10 mouse cellular contexts compared by ENCODE assay signal in the genomic region with DNA sequence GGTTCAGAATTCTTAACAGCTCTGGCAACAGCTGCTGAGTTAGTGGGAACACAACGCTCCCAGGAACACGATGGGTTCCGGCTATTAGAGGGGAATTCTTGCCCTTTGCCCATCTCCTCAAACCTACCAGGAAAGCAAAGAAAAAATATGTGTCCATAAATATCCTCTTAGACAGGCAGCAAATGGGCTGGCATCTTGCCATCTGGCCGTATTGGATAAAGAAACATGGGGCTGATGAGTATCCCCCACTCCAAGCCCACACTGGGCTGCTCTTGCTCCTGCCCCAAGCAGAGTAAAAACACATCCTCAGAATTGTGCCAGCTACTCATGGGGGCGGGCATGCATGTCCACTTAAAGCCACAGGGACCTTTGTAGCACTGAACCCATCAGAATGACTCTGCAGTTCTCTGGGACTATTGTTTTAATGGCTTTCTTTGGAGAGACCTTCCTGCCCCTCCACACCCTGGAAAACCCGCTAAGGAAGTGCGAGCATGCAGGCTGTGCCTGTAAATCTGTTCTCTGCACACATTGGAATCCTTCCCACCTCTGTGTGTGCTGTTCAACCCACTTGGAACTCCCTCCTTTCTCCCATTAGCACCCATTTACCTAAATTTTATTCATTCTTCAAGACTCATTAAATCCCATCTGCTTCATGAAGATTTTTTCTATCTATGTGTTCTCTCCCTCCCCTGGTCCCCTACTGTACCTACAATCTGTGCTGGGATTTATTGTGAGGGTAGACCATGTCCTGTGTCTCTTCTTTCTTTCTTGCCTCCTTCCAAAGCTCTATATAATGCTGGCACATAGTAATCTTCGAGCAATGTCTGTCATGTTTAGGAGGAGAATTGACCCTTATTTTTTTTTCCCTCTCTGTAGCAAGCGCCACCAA.
A peak's percentile ranks its signal among the peaks of the same experiment; 100 is the strongest.
DNase-seq lines count a peak whose midpoint lies in the region; ATAC-seq and TF ChIP-seq lines count a peak whose summit lies in the region.
"Had no signal": no experiment of that assay in that cellular context is flagged by ENCODE, and none has a peak within 500 bp of the region (broad histone marks: within the 10 kb centered on the region; RNA-seq: fewer than 3 reads in every experiment).

No protein-coding gene starts in this region.

- WGBS in forebrain, postnatal 0 days = 46% methylated on average over 9 of the region's 9 CpGs

- H3K36me3 ChIP-seq in forebrain, postnatal 0 days (ENCODE audit: insufficient read depth) = no peaks in the 10 kb centered on the region
- H3K36me3 ChIP-seq: stomach, embryonic 15.5 days had no signal

- H3K9me3 ChIP-seq in forebrain, postnatal 0 days (ENCODE audit: low read length) = no peaks in the 10 kb centered on the region
- H3K9me3 ChIP-seq: stomach, embryonic 15.5 days had no signal

- no peak overlapping the region for H3K9ac ChIP-seq in forebrain, postnatal 0 days
- H3K9ac ChIP-seq: stomach, embryonic 15.5 days had no signal

- H3K27ac ChIP-seq in forebrain, postnatal 0 days (ENCODE audit: low read depth, low read length) = peak overlapping the region; percentile 69
- H3K27ac ChIP-seq: stomach, embryonic 15.5 days had no signal

- no peak overlapping the region for H3K4me3 ChIP-seq in forebrain, postnatal 0 days (ENCODE audit: low read depth, low read length)
- H3K4me3 ChIP-seq: myocyte; stomach, embryonic 15.5 days had no signal

- no peak for TF ChIP-seq CTCF in forebrain, postnatal 0 days (IDR thresholded peaks at IDR 0.05; ENCODE audit: low read depth)

- no peak overlapping the region for H3K4me2 ChIP-seq in forebrain, postnatal 0 days (ENCODE audit: low read depth)
- H3K4me2 ChIP-seq: stomach, embryonic 15.5 days had no signal

- peak; percentile 23 for DNase-seq in layer of hippocampus, adult 11-12 months (ENCODE audit: low spot score)
- no peak for DNase-seq in layer of hippocampus, adult 9-11 months
- peak; percentile 78 for DNase-seq in forebrain, postnatal 0 days
- DNase-seq in kidney, adult 9 months = peak; percentile 92
- peak; percentile 54 to 56 for DNase-seq in right cerebral cortex, postnatal 10 days (ENCODE audit: low spot score in 2 of 2)
- DNase-seq in thymus, postnatal 10 days (ENCODE audit: low spot score in 2 of 2) = no peak
- no peak for DNase-seq in adrenal gland, adult 18-20 months (ENCODE audit: low spot score in 2 of 2)

- peaks cover 7% of the 10 kb centered on the region; the same call in 1 of the 2 replicates for H3K4me1 ChIP-seq in forebrain, postnatal 0 days (ENCODE audit: insufficient read depth)
- H3K4me1 ChIP-seq: stomach, embryonic 15.5 days had no signal

- peak; percentile 89 for ATAC-seq in forebrain, postnatal 0 days
- ATAC-seq: inflammation-experienced regulatory T-cells, adult 6 months had no signal

- H3K27me3 ChIP-seq in forebrain, postnatal 0 days (ENCODE audit: insufficient read depth, low read length) = no peaks in the 10 kb centered on the region
- H3K27me3 ChIP-seq: stomach, embryonic 15.5 days had no signal

Comparison
In these comparisons a context has a peak if more than half of its experiments do, and no peak if none do; other contexts are left out.
1. DNase-seq: peak in layer of hippocampus, adult 11-12 months (single experiment), forebrain, postnatal 0 days (single experiment), kidney, adult 9 months (single experiment) and right cerebral cortex, postnatal 10 days (2 of 2); none in layer of hippocampus, adult 9-11 months (single experiment), thymus, postnatal 10 days (0 of 2) and adrenal gland, adult 18-20 months (0 of 2).